ENCODE assay signal across 23 mouse cellular contexts in genomic region chr15:32637879-32638278, GRCm38 (mm10).
DNase-seq lines count a peak whose midpoint lies in the region; ATAC-seq lines count a peak whose summit lies in the region.
"Had no signal": no experiment of that assay in that cellular context is flagged by ENCODE, and none has a peak within 500 bp of the region (broad histone marks: within the 10 kb centered on the region; RNA-seq: fewer than 3 reads in every experiment).

No protein-coding gene starts in this region.

- H3K4me3 ChIP-seq in limb, embryonic 12.5 days (replicated peaks): no peak overlapping the region
- H3K4me3 ChIP-seq in limb, embryonic 10.5 days: no peak overlapping the region
- no peak overlapping the region for H3K4me3 ChIP-seq in intestine, embryonic 16.5 days (ENCODE audit: low read length)
- no peak overlapping the region for H3K4me3 ChIP-seq in kidney, embryonic 14.5 days (ENCODE audit: low read length)
- H3K4me3 ChIP-seq in limb, embryonic 13.5 days: no peak overlapping the region
- H3K4me3 ChIP-seq: heart, embryonic 12.5 days; hindbrain, embryonic 10.5 days; liver, embryonic 12.5 days; midbrain, embryonic 12.5 days had no signal

- no peaks in the 10 kb centered on the region for H3K9me3 ChIP-seq in limb, embryonic 12.5 days
- no peaks in the 10 kb centered on the region for H3K9me3 ChIP-seq in limb, embryonic 10.5 days (replicated peaks)
- no peaks in the 10 kb centered on the region for H3K9me3 ChIP-seq in intestine, embryonic 16.5 days (ENCODE audit: control insufficient read depth, low read length)
- no peaks in the 10 kb centered on the region for H3K9me3 ChIP-seq in kidney, embryonic 14.5 days (ENCODE audit: control insufficient read depth, low read length)
- no peaks in the 10 kb centered on the region for H3K9me3 ChIP-seq in limb, embryonic 13.5 days
- H3K9me3 ChIP-seq: heart, embryonic 12.5 days; hindbrain, embryonic 10.5 days; liver, embryonic 12.5 days; midbrain, embryonic 12.5 days had no signal

- H3K4me1 ChIP-seq in limb, embryonic 12.5 days (replicated peaks): peaks cover 20% of the 10 kb centered on the region
- peaks cover 9% of the 10 kb centered on the region; the same call in 1 of the 2 replicates for H3K4me1 ChIP-seq in limb, embryonic 10.5 days
- peaks cover 4% of the 10 kb centered on the region; the same call in 1 of the 2 replicates for H3K4me1 ChIP-seq in intestine, embryonic 16.5 days (ENCODE audit: control insufficient read depth, insufficient read depth, low read length)
- H3K4me1 ChIP-seq in kidney, embryonic 14.5 days (ENCODE audit: control insufficient read depth, insufficient read depth, low read length): no peaks in the 10 kb centered on the region
- peaks cover 29% of the 10 kb centered on the region for H3K4me1 ChIP-seq in limb, embryonic 13.5 days
- H3K4me1 ChIP-seq: heart, embryonic 12.5 days; hindbrain, embryonic 10.5 days; liver, embryonic 12.5 days; midbrain, embryonic 12.5 days had no signal

- WGBS in limb, embryonic 12.5 days: 28% methylated on average over 3 of the region's 3 CpGs
- 92% methylated on average over 3 of the region's 3 CpGs for WGBS in limb, embryonic 10.5 days
- 52% methylated on average over 3 of the region's 3 CpGs for WGBS in intestine, embryonic 16.5 days
- 71% methylated on average over 3 of the region's 3 CpGs for WGBS in kidney, embryonic 14.5 days
- 20% methylated on average over 3 of the region's 3 CpGs for WGBS in limb, embryonic 13.5 days

- H3K9ac ChIP-seq in limb, embryonic 12.5 days (replicated peaks): no peak overlapping the region
- no peak overlapping the region for H3K9ac ChIP-seq in intestine, embryonic 16.5 days (ENCODE audit: low read depth, low read length)
- H3K9ac ChIP-seq in kidney, embryonic 14.5 days (ENCODE audit: low read depth, low read length): no peak overlapping the region
- no peak overlapping the region for H3K9ac ChIP-seq in limb, embryonic 13.5 days
- H3K9ac ChIP-seq: heart, embryonic 12.5 days; liver, embryonic 12.5 days; midbrain, embryonic 12.5 days had no signal

- no peak for DNase-seq in limb, embryonic 10.5 days (ENCODE audit: low spot score)
- no peak for DNase-seq in yolk sac, embryonic 10.5 days (ENCODE audit: low spot score)
- no peak for DNase-seq in adrenal gland, postnatal 36 days
- DNase-seq: adrenal gland, postnatal 14 days; cerebellum, adult 8-10 months; cerebellum, postnatal 36 days; gastrocnemius, postnatal 10 days; heart, postnatal 10 days; left cerebral cortex, postnatal 4 days; lung, adult 18-20 months; lung, postnatal 10 days had no signal

- peak; percentile 73; the same call in 1 of the 2 replicates for ATAC-seq in limb, embryonic 12.5 days (ENCODE audit: insufficient number of reproducible peaks, insufficient read depth, low FRiP score, low TSS enrichment, low read depth)
- ATAC-seq in intestine, embryonic 16.5 days: peak; percentile 44; the same call in 1 of the 2 replicates
- no peak for ATAC-seq in kidney, embryonic 14.5 days (ENCODE audit: low FRiP score, low TSS enrichment)
- peak; percentile 67; the same call in 1 of the 2 replicates for ATAC-seq in limb, embryonic 13.5 days (ENCODE audit: low FRiP score, low read depth)
- ATAC-seq: CD4-positive, CD25-positive, alpha-beta regulatory T cell, adult 4 months; forebrain, embryonic 14.5 days; hindbrain, embryonic 16.5 days; liver, embryonic 12.5 days had no signal

- no peaks in the 10 kb centered on the region for H3K27me3 ChIP-seq in limb, embryonic 12.5 days
- no peaks in the 10 kb centered on the region for H3K27me3 ChIP-seq in limb, embryonic 10.5 days (ENCODE audit: low read depth, poor library complexity, severe bottlenecking)
- no peaks in the 10 kb centered on the region for H3K27me3 ChIP-seq in intestine, embryonic 16.5 days (replicated peaks; ENCODE audit: control insufficient read depth, insufficient read depth, low read length)
- no peaks in the 10 kb centered on the region for H3K27me3 ChIP-seq in kidney, embryonic 14.5 days (ENCODE audit: control insufficient read depth, insufficient read depth, low read length)
- H3K27me3 ChIP-seq in limb, embryonic 13.5 days: peaks cover 9% of the 10 kb centered on the region; the same call in 1 of the 2 replicates
- H3K27me3 ChIP-seq: heart, embryonic 12.5 days; liver, embryonic 12.5 days; midbrain, embryonic 12.5 days had no signal

- no peak overlapping the region for H3K4me2 ChIP-seq in limb, embryonic 12.5 days
- H3K4me2 ChIP-seq in intestine, embryonic 16.5 days (ENCODE audit: low read depth, low read length): no peak overlapping the region
- no peak overlapping the region for H3K4me2 ChIP-seq in kidney, embryonic 14.5 days (replicated peaks; ENCODE audit: low read depth, low read length)
- no peak overlapping the region for H3K4me2 ChIP-seq in limb, embryonic 13.5 days (replicated peaks)
- H3K4me2 ChIP-seq: heart, embryonic 12.5 days; liver, embryonic 12.5 days; midbrain, embryonic 12.5 days had no signal

- H3K27ac ChIP-seq in limb, embryonic 12.5 days: peak overlapping the region; percentile 56
- H3K27ac ChIP-seq in limb, embryonic 10.5 days: no peak overlapping the region
- H3K27ac ChIP-seq in intestine, embryonic 16.5 days (ENCODE audit: low read length): no peak overlapping the region
- H3K27ac ChIP-seq in kidney, embryonic 14.5 days (ENCODE audit: low read depth, low read length): peak overlapping the region; percentile 24
- peak overlapping the region; percentile 67 for H3K27ac ChIP-seq in limb, embryonic 13.5 days
- H3K27ac ChIP-seq: hindbrain, embryonic 10.5 days; liver, embryonic 12.5 days; midbrain, embryonic 12.5 days; stomach, postnatal 0 days had no signal

- peaks cover 13% of the 10 kb centered on the region; the same call in 1 of the 2 replicates for H3K36me3 ChIP-seq in limb, embryonic 12.5 days
- peaks cover 11% of the 10 kb centered on the region for H3K36me3 ChIP-seq in limb, embryonic 10.5 days
- no peaks in the 10 kb centered on the region for H3K36me3 ChIP-seq in intestine, embryonic 16.5 days (ENCODE audit: control insufficient read depth, insufficient read depth, low read length)
- 0 out of 2 replicates have a peak, but pooled peaks cover 6% of the 10 kb centered on the region for H3K36me3 ChIP-seq in kidney, embryonic 14.5 days (ENCODE audit: control insufficient read depth, insufficient read depth, low read length)
- peaks cover 8% of the 10 kb centered on the region; the same call in 1 of the 2 replicates for H3K36me3 ChIP-seq in limb, embryonic 13.5 days
- H3K36me3 ChIP-seq: heart, embryonic 12.5 days; hindbrain, embryonic 10.5 days; liver, embryonic 12.5 days; midbrain, embryonic 12.5 days had no signal

Comparison
In these comparisons a context has a peak if more than half of its experiments do, and no peak if none do; other contexts are left out.
1. H3K27ac ChIP-seq: peak in limb, embryonic 12.5 days (single experiment), kidney, embryonic 14.5 days (single experiment) and limb, embryonic 13.5 days (single experiment); none in limb, embryonic 10.5 days (single experiment) and intestine, embryonic 16.5 days (single experiment).